Comparison of ENCODE assay signal across 14 mouse cellular contexts in the genomic region with DNA sequence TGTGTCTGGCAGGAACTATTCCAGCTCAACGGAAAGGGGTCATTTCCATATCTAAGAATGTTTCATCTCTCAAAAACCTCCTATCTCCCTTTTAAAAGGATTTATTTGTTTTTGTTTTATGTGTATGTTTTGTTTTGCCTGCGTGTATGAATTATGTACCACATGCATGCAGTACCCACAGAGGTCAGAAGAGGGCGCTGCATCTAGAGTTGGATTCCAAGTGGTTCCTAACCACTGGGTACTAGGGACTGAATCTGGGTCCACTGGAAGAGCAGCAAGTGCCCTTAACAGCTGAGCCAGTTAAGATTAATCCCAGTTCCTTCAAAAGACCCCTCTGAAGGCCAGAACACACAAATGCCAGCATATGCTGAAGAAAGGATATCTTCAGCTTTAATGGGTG. TPM values are rescaled to one million over a fixed set of nuclear protein-coding genes. Genes with fewer than 3 reads are reported as not detected.
DNase-seq lines count a peak whose midpoint lies in the region; ATAC-seq and TF ChIP-seq lines count a peak whose summit lies in the region.
"Had no signal": no experiment of that assay in that cellular context is flagged by ENCODE, and none has a peak within 500 bp of the region (broad histone marks: within the 10 kb centered on the region; RNA-seq: fewer than 3 reads in every experiment).

No protein-coding gene starts in this region.

- H3K4me3 ChIP-seq in kidney, postnatal 0 days (replicated peaks; ENCODE audit: low read depth, low read length), result no peak overlapping the region
- H3K4me3 ChIP-seq in kidney, embryonic 16.5 days (ENCODE audit: low read length), result no peak overlapping the region
- H3K4me3 ChIP-seq in spleen, adult 2 months (ENCODE audit: extremely low read depth, insufficient read depth, insufficient read length), result no peak overlapping the region
- no peak overlapping the region for H3K4me3 ChIP-seq in midbrain, embryonic 14.5 days (replicated peaks; ENCODE audit: low read depth, low read length)
- H3K4me3 ChIP-seq: embryonic facial prominence, embryonic 15.5 days; heart, embryonic 15.5 days had no signal

- TF ChIP-seq CTCF in kidney, postnatal 0 days (IDR thresholded peaks at IDR 0.05; ENCODE audit: low read depth), result peak; percentile 45; the same call in 1 of the 2 replicates
- TF ChIP-seq CTCF in spleen, adult 2 months (IDR thresholded peaks at IDR 0.05; ENCODE audit: extremely low read depth, insufficient read depth, insufficient read length, insufficient replicate concordance), result 0 out of 2 replicates have a peak, but pooled peaks have one; percentile 7

- TF ChIP-seq POLR2A in spleen, adult 2 months (IDR thresholded peaks at IDR 0.05; ENCODE audit: low read depth, low read length), result no peak

- H3K27me3 ChIP-seq in kidney, postnatal 0 days (ENCODE audit: insufficient read depth, low read length), result no peaks in the 10 kb centered on the region
- no peaks in the 10 kb centered on the region for H3K27me3 ChIP-seq in kidney, embryonic 16.5 days (ENCODE audit: insufficient read depth, low read length)
- H3K27me3 ChIP-seq in spleen, adult 2 months (ENCODE audit: control insufficient read depth, insufficient read depth, low read length), result no peaks in the 10 kb centered on the region
- H3K27me3 ChIP-seq in midbrain, embryonic 14.5 days (ENCODE audit: control insufficient read depth, insufficient read depth, low read length), result no peaks in the 10 kb centered on the region
- H3K27me3 ChIP-seq: embryonic facial prominence, embryonic 15.5 days; heart, embryonic 15.5 days had no signal

- H3K27ac ChIP-seq in kidney, postnatal 0 days, result no peak overlapping the region
- no peak overlapping the region for H3K27ac ChIP-seq in kidney, embryonic 16.5 days (ENCODE audit: low read length)
- no peak overlapping the region for H3K27ac ChIP-seq in spleen, adult 2 months (ENCODE audit: insufficient read depth, low read length)
- no peak overlapping the region for H3K27ac ChIP-seq in midbrain, embryonic 14.5 days (replicated peaks; ENCODE audit: low read depth, low read length)
- H3K27ac ChIP-seq: embryonic facial prominence, embryonic 15.5 days; heart, embryonic 15.5 days; macrophage had no signal

- no peaks in the 10 kb centered on the region for H3K4me1 ChIP-seq in kidney, postnatal 0 days (replicated peaks; ENCODE audit: insufficient read depth, low read length)
- H3K4me1 ChIP-seq in kidney, embryonic 16.5 days (ENCODE audit: insufficient read depth, low read length), result no peaks in the 10 kb centered on the region
- H3K4me1 ChIP-seq in spleen, adult 2 months (ENCODE audit: control insufficient read depth, insufficient read depth, insufficient read length), result no peaks in the 10 kb centered on the region
- H3K4me1 ChIP-seq in midbrain, embryonic 14.5 days (ENCODE audit: control insufficient read depth, insufficient read depth, low read length), result no peaks in the 10 kb centered on the region
- H3K4me1 ChIP-seq: embryonic facial prominence, embryonic 15.5 days had no signal

- H3K9ac ChIP-seq in kidney, postnatal 0 days (ENCODE audit: low read depth, low read length), result no peak overlapping the region
- H3K9ac ChIP-seq in kidney, embryonic 16.5 days (replicated peaks; ENCODE audit: low read length), result no peak overlapping the region
- no peak overlapping the region for H3K9ac ChIP-seq in midbrain, embryonic 14.5 days (replicated peaks; ENCODE audit: low read length)
- H3K9ac ChIP-seq: embryonic facial prominence, embryonic 15.5 days; heart, embryonic 15.5 days had no signal

- DNase-seq in CD4-positive, CD25-positive, alpha-beta regulatory T cell, adult 2 months (ENCODE audit: low read depth, low spot score), result peak; percentile 46
- no peak for DNase-seq in kidney, postnatal 0 days (ENCODE audit: low spot score)
- DNase-seq in spleen, adult 2 months (ENCODE audit: low read depth in 1 of 2, low spot score in 2 of 2), result no peak
- no peak for DNase-seq in spleen, postnatal 4 days (ENCODE audit: low spot score in 2 of 2)
- no peak for DNase-seq in T-cell, adult 2 months (ENCODE audit: low spot score)
- no peak for DNase-seq in midbrain, embryonic 14.5 days
- DNase-seq: cerebellum, adult 11 months; kidney, postnatal 10 days; thymus, postnatal 36 days had no signal

- H3K36me3 ChIP-seq in kidney, postnatal 0 days (ENCODE audit: insufficient read depth, low read length), result no peaks in the 10 kb centered on the region
- no peaks in the 10 kb centered on the region for H3K36me3 ChIP-seq in kidney, embryonic 16.5 days (ENCODE audit: insufficient read depth, low read length)
- no peaks in the 10 kb centered on the region for H3K36me3 ChIP-seq in spleen, adult 2 months (ENCODE audit: control insufficient read depth, insufficient read depth, low read length)
- H3K36me3 ChIP-seq in midbrain, embryonic 14.5 days (ENCODE audit: control insufficient read depth, insufficient read depth, low read length), result no peaks in the 10 kb centered on the region
- H3K36me3 ChIP-seq: embryonic facial prominence, embryonic 15.5 days; heart, embryonic 15.5 days had no signal

- no peak overlapping the region for H3K4me2 ChIP-seq in kidney, postnatal 0 days (ENCODE audit: low read length)
- no peak overlapping the region for H3K4me2 ChIP-seq in kidney, embryonic 16.5 days (replicated peaks; ENCODE audit: low read depth, low read length)
- H3K4me2 ChIP-seq in midbrain, embryonic 14.5 days (ENCODE audit: low read length), result no peak overlapping the region
- H3K4me2 ChIP-seq: embryonic facial prominence, embryonic 15.5 days; heart, embryonic 15.5 days had no signal

- no peaks in the 10 kb centered on the region for H3K9me3 ChIP-seq in kidney, postnatal 0 days (replicated peaks; ENCODE audit: low read length)
- no peaks in the 10 kb centered on the region for H3K9me3 ChIP-seq in kidney, embryonic 16.5 days (ENCODE audit: low read length)
- no peaks in the 10 kb centered on the region for H3K9me3 ChIP-seq in midbrain, embryonic 14.5 days (ENCODE audit: control insufficient read depth, low read length)
- H3K9me3 ChIP-seq: embryonic facial prominence, embryonic 15.5 days; heart, embryonic 15.5 days had no signal

- 83% methylated on average over 3 of the region's 3 CpGs for WGBS in kidney, postnatal 0 days
- 87% methylated on average over 3 of the region's 3 CpGs for WGBS in kidney, embryonic 16.5 days
- 87% methylated on average over 3 of the region's 3 CpGs for whole genome bisulfite sequencing in spleen, adult 2 months
- WGBS in midbrain, embryonic 14.5 days, result 84% methylated on average over 3 of the region's 3 CpGs

- ATAC-seq in CD4-positive, CD25-positive, alpha-beta regulatory T cell, adult 4 months, result no peak
- no peak for ATAC-seq in kidney, postnatal 0 days (replicated peaks; ENCODE audit: low FRiP score, low read depth)
- no peak for ATAC-seq in kidney, embryonic 16.5 days (ENCODE audit: low FRiP score, low TSS enrichment)
- no peak for ATAC-seq in midbrain, embryonic 14.5 days (ENCODE audit: low FRiP score, low TSS enrichment)

RNA-seq across cellular contexts. Expression of gene Npas2, which starts 24.1 kb away (rescaled TPM):
- polyA plus RNA-seq in CD4-positive, CD25-positive, alpha-beta regulatory T cell, adult 4 months (2017; shearing (Covaris generic)), result under 1 TPM; 0.17 to 0.32 TPM
- polyA plus RNA-seq in kidney, postnatal 0 days (2015; fragmentation: Nextera tagmentation; extraction: Ambion mirVana), result 1.1 and 1.4 TPM in 2 replicates
- polyA plus RNA-seq in kidney, embryonic 16.5 days (2015; fragmentation: Nextera tagmentation; extraction: Ambion mirVana), result 0.69 and 1.3 TPM in 2 replicates
- polyA plus RNA-seq in spleen, adult 2 months (2012; rRNA removed), result 0.91 and 1.9 TPM in 2 replicates
- 0.33 and 0.42 TPM in 2 replicates for polyA plus RNA-seq in midbrain, embryonic 14.5 days (2014; fragmentation: Nextera tagmentation; extraction: Ambion mirVana)
